Mouse (Mus musculus) fat pad, adult 2 months (tissue): ENCODE measurements around the gene Ifna15.

Experiments used
- DNase-seq: peaks from one replicate; pipeline ENCODE4 v3.0.0-alpha.2; 2011; ENCODE audit warnings: low read depth, low spot score; ENCODE audit errors: extremely low read depth

The Ifna15 gene

DNA sequence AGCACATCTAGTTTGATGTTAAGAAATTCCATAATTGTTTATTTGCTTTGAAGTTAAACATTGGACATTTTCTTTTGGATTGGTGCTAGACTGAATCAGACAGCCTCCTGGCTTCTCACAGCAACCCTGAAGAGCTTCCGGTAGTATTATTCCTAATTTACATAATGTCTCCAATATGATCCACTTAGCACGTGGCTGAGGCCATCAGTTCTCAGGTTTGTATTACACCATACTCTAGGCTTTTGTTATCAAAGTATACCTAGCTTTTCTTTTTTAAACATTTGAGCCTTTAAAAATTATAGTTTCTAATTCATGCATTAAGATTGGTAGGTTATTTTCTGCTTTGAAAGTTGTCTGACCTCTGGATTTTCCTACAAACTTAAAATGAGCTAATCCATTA is 42.8 kb downstream of the Ifna15 start:
- DNase-seq: no peak

DNA sequence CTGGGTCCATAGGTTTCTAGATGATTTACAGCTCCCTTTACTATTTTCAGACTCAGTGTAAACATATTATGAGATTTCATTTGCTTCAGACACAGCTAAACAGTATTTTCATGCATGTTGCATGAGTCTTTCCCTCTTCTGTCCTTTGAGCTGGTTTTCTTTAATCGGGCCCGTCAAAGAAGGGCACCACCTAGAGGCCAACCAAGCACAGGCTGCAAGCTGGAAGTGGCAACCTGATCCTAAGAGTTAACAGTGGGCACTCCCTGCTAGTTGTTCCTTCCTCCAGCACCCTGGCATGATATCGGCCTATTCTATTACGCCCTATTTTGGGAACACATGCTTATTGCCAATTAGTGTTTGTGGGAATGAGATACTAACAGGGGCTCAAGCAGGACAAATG is 43.6 kb downstream of the Ifna15 start:
- no peak for DNase-seq

DNA sequence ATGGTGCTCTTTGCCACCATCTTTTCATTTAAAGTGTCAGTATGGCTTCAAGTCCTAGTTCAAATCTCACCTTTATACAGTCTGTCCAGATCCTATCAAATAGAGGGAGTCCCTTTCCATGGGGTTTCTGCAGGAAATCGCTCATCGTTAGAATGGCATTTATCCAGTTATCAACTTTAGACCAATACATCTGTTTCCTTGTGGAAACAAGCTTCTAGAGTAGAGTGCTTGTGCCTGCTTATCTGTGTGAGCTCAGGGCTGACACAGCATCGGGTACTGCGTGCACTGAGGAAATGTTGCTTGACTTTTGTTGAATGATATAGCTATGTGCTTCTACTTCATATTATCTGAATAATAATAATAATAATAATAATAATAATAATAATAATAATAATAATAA is 44.3 kb downstream of the Ifna15 start:
- no peak for DNase-seq
